Mouse (Mus musculus) ES-E14 (cell line): Measurements from ENCODE around the gene Magi1. TPM values are rescaled to one million over a fixed set of nuclear protein-coding genes. Genes with fewer than 3 reads are reported as not detected.
A peak's percentile ranks its signal among the peaks of the same experiment; 100 is the strongest.
"Not testable (repeated sequence)": the region's sequence is repeated elsewhere in the genome, so short reads cannot be mapped to it uniquely, and the experiment has no call there.

Experiments used
- DNase-seq: peaks from one replicate; pipeline ENCODE4 v3.0.0-alpha.2; 2013; ENCODE audit warnings: low read depth, low spot score
- H3K27ac ChIP-seq: 2 replicates; pipeline ENCODE4 v1.5.1; 2012; ENCODE audit warnings: low read depth, mild to moderate bottlenecking, low read length, moderate library complexity, mixed read lengths; ENCODE audit not compliant: poor library complexity, insufficient read depth, severe bottlenecking
- H3K36me3 ChIP-seq: 2 replicates; pipeline ENCODE4 v1.6.1; 2012; ENCODE audit warnings: mild to moderate bottlenecking, low read length, moderate library complexity, mixed read lengths; ENCODE audit not compliant: control insufficient read depth, poor library complexity, insufficient read depth, severe bottlenecking
- H3K4me1 ChIP-seq, 2 experiments: fragments of 150-350 bp in 1 of 2; sonication (generic) in 1 of 2; 2 replicates each; pipeline ENCODE4 v1.6.1; 2012; ENCODE audit warnings: low read length in 2 of 2, mild to moderate bottlenecking in 1 of 2, mixed read lengths in 1 of 2; ENCODE audit not compliant: control insufficient read depth in 2 of 2, insufficient read depth in 2 of 2, poor library complexity in 1 of 2
- H3K4me3 ChIP-seq, 2 experiments: fragments of 150-350 bp in 1 of 2; sonication (generic) in 1 of 2; 2 replicates each; pipeline ENCODE4 v1.5.1; 2012; ENCODE audit warnings: low read length in 2 of 2, low read depth in 1 of 2, mild to moderate bottlenecking in 1 of 2, mixed read lengths in 1 of 2; ENCODE audit not compliant: insufficient read depth in 1 of 2, poor library complexity in 1 of 2, severe bottlenecking in 1 of 2
- H3K9ac ChIP-seq: 2 replicates; pipeline ENCODE4 v1.6.1; 2012; ENCODE audit warnings: low read depth, mild to moderate bottlenecking, low read length, mixed read lengths; ENCODE audit not compliant: poor library complexity, insufficient read depth, severe bottlenecking
- H3K9me3 ChIP-seq: fragments of 150-350 bp; sonication (generic); 2 replicates; pipeline ENCODE4 v1.6.1; 2012; ENCODE audit warnings: low read depth, mild to moderate bottlenecking, low read length; ENCODE audit not compliant: control insufficient read depth, insufficient read depth
- CHD2 ChIP-seq: IDR thresholded peaks from 2 replicates; pipeline ENCODE4 v1.6.1; 2014; ENCODE audit warnings: mild to moderate bottlenecking, low read depth, low read length, inconsistent platforms
- HCFC1 ChIP-seq: IDR thresholded peaks from 2 replicates; pipeline ENCODE4 v1.6.1; 2012; ENCODE audit warnings: low read length, inconsistent platforms, borderline replicate concordance; ENCODE audit not compliant: insufficient read depth
- MAFK ChIP-seq: IDR thresholded peaks from 2 replicates; pipeline ENCODE4 v1.6.1; 2014; ENCODE audit warnings: mild to moderate bottlenecking, low read depth, low read length, inconsistent platforms; ENCODE audit not compliant: insufficient read depth
- ZC3H11A ChIP-seq: IDR thresholded peaks from 2 replicates; pipeline ENCODE4 v1.6.1; 2012; ENCODE audit warnings: low read depth, mild to moderate bottlenecking, inconsistent platforms, low read length, borderline replicate concordance
- ZNF384 ChIP-seq: IDR thresholded peaks from 2 replicates; pipeline ENCODE4 v1.6.1; 2012; ENCODE audit warnings: low read depth, low read length, inconsistent platforms
- in situ Hi-C, 2 experiments: fragments of 600-800 bp; cut with MboI; formaldehyde crosslinking; loops; one replicate each; pipeline ENCODE4 v1.15.1; 2025; ENCODE audit warnings: low sequenced_read_pairs in 2 of 2, inconsistent platforms in 1 of 2; ENCODE audit not compliant: unreplicated experiment in 2 of 2
- total RNA-seq: library from RNA; depleted of rRNA; stranded (reverse); fragments of 300-350 nt; gene quantifications from 2 replicates; pipeline ENCODE4 v1.2.3, GENCODE M21; 2012

Magi1 gene
- total RNA-seq, 1 experiment: 14.6 TPM

- TF ChIP-seq CHD2 (no peak), ZNF384 (no peak), ZC3H11A (no peak), MAFK (no peak), HCFC1 (no peak)
- H3K9ac ChIP-seq: no peak overlapping the region
- no peak overlapping the region for H3K27ac ChIP-seq
- no peak overlapping the region for H3K4me3 ChIP-seq
- no peaks in the 10 kb centered on the region for H3K4me1 ChIP-seq
- H3K9me3 ChIP-seq: no peaks in the 10 kb centered on the region
- no peaks in the 10 kb centered on the region for H3K36me3 ChIP-seq
- in situ Hi-C loops: no loop called here
- DNase-seq: no peak
Observed at GRCm38 (mm10) chr6:94013761-94014160, 270.0 kb downstream of the Magi1 start.

GRCm38 (mm10) chr6:94011947-94012346 lies 271.8 kb downstream of the Magi1 start:
- Histone ChIP-seq H3K27ac (no peak overlapping the region), H3K4me3 (no peak overlapping the region), H3K9me3 (no peaks in the 10 kb centered on the region), H3K4me1 (no peaks in the 10 kb centered on the region), H3K36me3 (no peaks in the 10 kb centered on the region), H3K9ac (no peak overlapping the region)
- TF ChIP-seq HCFC1: no peak
- TF ChIP-seq ZNF384: no peak
- no peak for TF ChIP-seq ZC3H11A
- no peak for TF ChIP-seq MAFK
- TF ChIP-seq CHD2: no peak
- in situ Hi-C loops: no loop called here
- DNase-seq: no peak

- DNase-seq: no peak
- in situ Hi-C loops: no loop called here
- TF ChIP-seq ZNF384: no peak
- no peak for TF ChIP-seq ZC3H11A
- TF ChIP-seq MAFK: no peak
- TF ChIP-seq CHD2: no peak
- TF ChIP-seq HCFC1: no peak
- Histone ChIP-seq H3K9ac (no peak overlapping the region), H3K4me1 (no peaks in the 10 kb centered on the region), H3K4me3 (no peak overlapping the region), H3K36me3 (no peaks in the 10 kb centered on the region), H3K9me3 (no peaks in the 10 kb centered on the region), H3K27ac (no peak overlapping the region)
Observed at GRCm38 (mm10) chr6:94011521-94011920, 272.2 kb downstream of the Magi1 start.

GRCm38 (mm10) chr6:94008577-94008976 lies 275.1 kb downstream of the Magi1 start:
- peaks cover 0 to 4% of the 10 kb centered on the region in 2 experiments; a peak in 2 of 4 replicates for H3K4me1 ChIP-seq
- in situ Hi-C loops: no loop called here
- TF ChIP-seq MAFK (no peak), ZC3H11A (no peak), ZNF384 (no peak), CHD2 (no peak), HCFC1 (no peak)
- H3K9me3 ChIP-seq: no peaks in the 10 kb centered on the region
- H3K27ac ChIP-seq: no peak overlapping the region
- DNase-seq: no peak
- H3K9ac ChIP-seq: no peak overlapping the region
- H3K36me3 ChIP-seq: no peaks in the 10 kb centered on the region
- no peak overlapping the region for H3K4me3 ChIP-seq

- H3K27ac ChIP-seq, H3K36me3 ChIP-seq, in situ Hi-C loops, DNase-seq, H3K9ac ChIP-seq, H3K4me1 ChIP-seq, H3K4me3 ChIP-seq, H3K9me3 ChIP-seq: not testable (repeated sequence)
- TF ChIP-seq ZNF384: 0 out of 2 replicates have a peak, but pooled peaks have one; percentile 6
Observed at GRCm38 (mm10) chr6:94003586-94003985, 280.1 kb downstream of the Magi1 start.
